Mouse (Mus musculus): ENCODE measurements at regions not wholly inside any gene's neighbourhood (a gene's known extent, or its start where the extent isn't known, plus 50 kb on each side); places are given as distances from the start of the nearest gene placed in this dataset.

GRCm38 (mm10) chr1:161680558-161680957, 107.7 kb downstream of the Fasl start:
- no peak for TF ChIP-seq CHD2 (IDR thresholded peaks at IDR 0.05; ENCODE audit: low read depth, low read length)
- TF ChIP-seq HCFC1 (IDR thresholded peaks at IDR 0.05; ENCODE audit: borderline replicate concordance, insufficient read depth, low read length), result no peak
- no peak for TF ChIP-seq ZNF384 (IDR thresholded peaks at IDR 0.05; ENCODE audit: low read depth, low read length)

All from ES-E14 (cell line).